Mouse (Mus musculus) frontal cortex, adult (tissue): Measurements from ENCODE around the gene Krt87.

Experiments
- ATAC-seq: cut with Nextera tagmentation; 2 replicates; pipeline ENCODE4 v1.9.2; 2017; ENCODE audit warnings: mild to moderate bottlenecking, moderate library complexity, mixed read lengths; ENCODE audit not compliant: low TSS enrichment

Gene Krt87

GRCm38 (mm10) chr15:101438555-101438954, at the start of gene Krt87:
Krt87 (minus strand) TSS chr15:101438804.
- no peak for ATAC-seq

- ATAC-seq: peak; percentile 98
Measured at GRCm38 (mm10) chr15:101485911-101486635, 47.5 kb upstream of the Krt87 start.

GRCm38 (mm10) chr15:101484939-101485338, 46.3 kb upstream of the Krt87 start:
- ATAC-seq: no peak

- ATAC-seq: no peak
Measured at GRCm38 (mm10) chr15:101483646-101484045, 45.0 kb upstream of the Krt87 start.

- ATAC-seq: no peak
Measured at GRCm38 (mm10) chr15:101482056-101482455, 43.5 kb upstream of the Krt87 start.

- ATAC-seq: no peak
Measured at GRCm38 (mm10) chr15:101479666-101480060, 41.1 kb upstream of the Krt87 start.

GRCm38 (mm10) chr15:101479007-101479665, 40.5 kb upstream of the Krt87 start:
- peak; percentile 62 for ATAC-seq

GRCm38 (mm10) chr15:101472952-101473528, 34.4 kb upstream of the Krt87 start, which contains the start of gene Krt86:
Krt86 (plus strand) TSS chr15:101473478.
- no peak for ATAC-seq

GRCm38 (mm10) chr15:101469093-101469492, 30.5 kb upstream of the Krt87 start:
- ATAC-seq: no peak

- no peak for ATAC-seq
Measured at GRCm38 (mm10) chr15:101463651-101464050, 25.0 kb upstream of the Krt87 start, which contains the start of gene Krt81. Krt81 (minus strand) TSS chr15:101463751.

- ATAC-seq: no peak
Measured at GRCm38 (mm10) chr15:101459283-101459682, 20.7 kb upstream of the Krt87 start.

- ATAC-seq: no peak
Measured at GRCm38 (mm10) chr15:101458361-101458930, 19.8 kb upstream of the Krt87 start.

GRCm38 (mm10) chr15:101455891-101456290, 17.3 kb upstream of the Krt87 start:
- no peak for ATAC-seq

- ATAC-seq: no peak
Measured at GRCm38 (mm10) chr15:101455292-101455691, 16.7 kb upstream of the Krt87 start.

GRCm38 (mm10) chr15:101454774-101455173, 16.2 kb upstream of the Krt87 start:
- ATAC-seq: no peak

GRCm38 (mm10) chr15:101453093-101453736, 14.6 kb upstream of the Krt87 start:
- peak; percentile 77 for ATAC-seq

- no peak for ATAC-seq
Measured at GRCm38 (mm10) chr15:101447444-101447843, 8.8 kb upstream of the Krt87 start, which contains the start of gene Krt88. Krt88 (plus strand) TSS chr15:101447744.

GRCm38 (mm10) chr15:101446572-101446971, 8.0 kb upstream of the Krt87 start:
- no peak for ATAC-seq

- ATAC-seq: peak; percentile 74
Measured at GRCm38 (mm10) chr15:101440837-101441236, 2.2 kb upstream of the Krt87 start.

GRCm38 (mm10) chr15:101436611-101437010, 2.0 kb downstream of the Krt87 start:
- no peak for ATAC-seq

- no peak for ATAC-seq
Measured at GRCm38 (mm10) chr15:101424914-101425313, 13.7 kb downstream of the Krt87 start.

- ATAC-seq: no peak
Measured at GRCm38 (mm10) chr15:101420903-101421302, 17.7 kb downstream of the Krt87 start.
